Mouse (Mus musculus): ENCODE results near the gene Hist1h2ac. TPM values are rescaled to one million over a fixed set of nuclear protein-coding genes. Genes with fewer than 3 reads are reported as not detected.
"Not testable (repeated sequence)": the region's sequence is repeated elsewhere in the genome, so short reads cannot be mapped to it uniquely, and the experiment has no call there.

Hist1h2ac gene
- 2.2 and 2.3 TPM in 2 replicates for polyA plus RNA-seq (2015; fragmentation: Nextera tagmentation; extraction: Ambion mirVana)

DNA sequence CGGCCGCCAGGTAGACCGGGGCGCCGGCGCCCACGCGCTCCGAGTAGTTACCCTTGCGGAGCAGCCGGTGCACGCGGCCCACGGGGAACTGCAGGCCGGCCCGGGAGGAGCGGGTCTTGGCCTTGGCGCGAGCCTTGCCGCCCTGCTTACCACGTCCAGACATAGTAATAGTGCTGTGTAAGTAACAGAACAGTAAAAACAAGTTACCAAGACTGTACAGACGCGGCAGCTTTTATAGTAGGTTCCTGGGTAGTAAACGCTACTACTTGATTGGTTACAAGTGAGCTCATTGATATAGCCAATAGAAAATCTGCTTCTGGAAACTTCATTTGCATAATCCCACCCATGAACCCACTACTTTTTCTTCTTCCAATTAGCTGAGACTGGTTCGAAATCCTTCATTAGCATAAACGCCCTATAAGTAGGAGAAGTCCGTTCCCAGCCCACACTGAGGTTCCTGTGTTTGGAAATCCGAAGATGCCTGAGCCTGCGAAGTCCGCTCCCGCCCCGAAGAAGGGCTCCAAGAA, at the start of gene Hist1h2ac, which contains the start of gene Hist1h2bc:
TSS of gene Hist1h2ac (minus strand) at position 194 of the 527 bp plus-strand sequence.
TSS of gene Hist1h2bc (plus strand) at position 445 of the 527 bp plus-strand sequence.
- no peaks in the 10 kb centered on the region for H3K9me3 ChIP-seq (ENCODE audit: control insufficient read depth, low read length)
- H3K4me3 ChIP-seq (ENCODE audit: low read length): peak within 1 kb of the TSS; percentile 57
- peak within 1 kb of the TSS; percentile 69 for H3K9ac ChIP-seq (ENCODE audit: low read length)
- H3K27ac ChIP-seq (ENCODE audit: low read length): peak within 1 kb of the TSS; percentile 99
- ATAC-seq (ENCODE audit: low read depth): peak; percentile 98
- no peaks in the 10 kb centered on the region for H3K27me3 ChIP-seq (ENCODE audit: control insufficient read depth, insufficient read depth, low read depth, low read length)
- H3K4me1 ChIP-seq (replicated peaks; ENCODE audit: control insufficient read depth, insufficient read depth, low read length): peaks cover 8% of the 10 kb centered on the region; the same call in 1 of the 2 replicates
- no peaks in the 10 kb centered on the region for H3K36me3 ChIP-seq (ENCODE audit: control insufficient read depth, insufficient read depth, low read length)
- peak within 1 kb of the TSS; percentile 81 for H3K4me2 ChIP-seq (ENCODE audit: low read depth, low read length)
- WGBS: under 1% methylated on average over 29 of the region's 32 CpGs

DNA sequence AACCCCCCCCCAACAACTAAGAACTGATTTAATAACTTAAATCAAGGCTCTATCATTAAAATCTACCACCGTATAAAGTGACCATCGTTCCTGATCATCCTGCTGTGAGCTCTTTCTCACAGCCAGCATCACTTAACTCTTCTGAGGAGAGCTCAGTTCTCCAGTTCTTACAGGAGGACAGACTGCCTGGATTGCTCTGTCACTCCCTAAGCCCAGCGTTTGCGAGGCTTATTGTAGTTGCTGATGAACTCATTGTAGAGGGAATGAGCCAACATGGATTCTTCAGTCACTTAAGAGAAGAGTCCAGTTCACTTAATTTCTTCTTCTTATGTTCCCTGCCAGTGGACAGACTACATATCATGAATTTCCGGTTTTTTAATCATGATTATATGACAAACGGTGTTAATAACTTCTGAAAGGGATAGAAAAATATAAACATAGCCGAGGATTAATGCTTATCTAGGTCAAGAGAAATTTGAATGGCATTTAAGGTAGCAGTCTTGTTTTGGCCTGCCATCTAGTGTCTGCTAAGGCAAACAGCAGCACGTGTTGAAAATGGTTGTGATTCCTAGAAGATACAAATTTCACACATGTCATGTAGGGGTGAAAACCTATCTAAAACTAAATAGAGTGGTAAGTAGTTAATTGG, 48.5 kb upstream of the Hist1h2ac start:
- H3K4me3 ChIP-seq (ENCODE audit: low read length): no peak overlapping the region
- H3K36me3 ChIP-seq (ENCODE audit: control insufficient read depth, insufficient read depth, low read length): no peaks in the 10 kb centered on the region
- no peaks in the 10 kb centered on the region for H3K27me3 ChIP-seq (ENCODE audit: control insufficient read depth, insufficient read depth, low read depth, low read length)
- no peak overlapping the region for H3K4me2 ChIP-seq (ENCODE audit: low read depth, low read length)
- no peaks in the 10 kb centered on the region for H3K9me3 ChIP-seq (ENCODE audit: control insufficient read depth, low read length)
- WGBS: 22% methylated on average over 8 of the region's 8 CpGs
- no peak for ATAC-seq (ENCODE audit: low read depth)
- no peak overlapping the region for H3K9ac ChIP-seq (ENCODE audit: low read length)
- no peaks in the 10 kb centered on the region for H3K4me1 ChIP-seq (replicated peaks; ENCODE audit: control insufficient read depth, insufficient read depth, low read length)
- H3K27ac ChIP-seq (ENCODE audit: low read length): no peak overlapping the region

DNA sequence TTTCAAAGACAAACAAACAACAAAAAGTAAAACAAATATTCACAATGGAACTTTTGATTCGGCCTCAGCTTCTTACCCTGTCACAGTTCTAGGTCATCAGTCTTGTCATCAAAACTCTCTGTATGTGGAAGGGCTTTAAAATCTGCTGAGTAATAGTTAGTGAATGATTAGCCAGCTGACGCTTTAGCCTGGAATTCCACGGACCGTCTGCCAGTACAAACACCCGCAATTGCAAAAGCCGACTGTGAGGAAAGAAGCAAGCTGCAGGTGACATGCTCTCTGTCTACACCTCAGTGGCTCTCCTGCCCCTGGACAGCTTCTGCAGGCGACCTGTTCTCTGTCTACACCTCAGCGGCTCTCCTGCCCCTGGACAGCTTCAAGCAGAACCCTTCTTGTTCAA, 46.7 kb upstream of the Hist1h2ac start:
- ATAC-seq (ENCODE audit: low read depth): peak; percentile 55; the same call in 1 of the 2 replicates
- no peak overlapping the region for H3K27ac ChIP-seq (ENCODE audit: low read length)
- no peaks in the 10 kb centered on the region for H3K27me3 ChIP-seq (ENCODE audit: control insufficient read depth, insufficient read depth, low read depth, low read length)
- H3K4me3 ChIP-seq (ENCODE audit: low read length): no peak overlapping the region
- no peak overlapping the region for H3K9ac ChIP-seq (ENCODE audit: low read length)
- no peaks in the 10 kb centered on the region for H3K36me3 ChIP-seq (ENCODE audit: control insufficient read depth, insufficient read depth, low read length)
- H3K9me3 ChIP-seq (ENCODE audit: control insufficient read depth, low read length): no peaks in the 10 kb centered on the region
- 20% methylated on average over 8 of the region's 8 CpGs for WGBS
- H3K4me2 ChIP-seq (ENCODE audit: low read depth, low read length): no peak overlapping the region
- no peaks in the 10 kb centered on the region for H3K4me1 ChIP-seq (replicated peaks; ENCODE audit: control insufficient read depth, insufficient read depth, low read length)

DNA sequence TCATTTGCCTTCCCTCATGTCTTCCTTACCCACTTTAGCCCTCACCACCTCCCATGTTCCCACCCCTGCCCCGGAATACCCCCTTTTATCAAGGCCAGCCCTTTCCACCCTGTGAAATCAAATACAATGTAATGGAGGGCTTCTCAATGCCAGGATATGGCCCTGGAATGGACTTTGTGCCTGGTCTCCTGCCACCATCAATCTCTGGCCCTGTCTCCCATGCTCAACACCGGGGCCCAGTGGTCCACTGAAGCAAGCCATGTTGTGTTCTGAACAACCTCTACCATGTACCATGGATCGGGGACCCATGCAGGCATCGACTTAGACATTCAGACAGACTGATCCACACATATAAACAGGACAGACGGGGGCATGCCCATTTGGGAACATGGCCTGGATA, 46.0 kb upstream of the Hist1h2ac start:
- WGBS: 94% methylated on average over 5 of the region's 5 CpGs
- no peaks in the 10 kb centered on the region for H3K27me3 ChIP-seq (ENCODE audit: control insufficient read depth, insufficient read depth, low read depth, low read length)
- H3K4me1 ChIP-seq (replicated peaks; ENCODE audit: control insufficient read depth, insufficient read depth, low read length): no peaks in the 10 kb centered on the region
- no peak overlapping the region for H3K4me3 ChIP-seq (ENCODE audit: low read length)
- H3K9ac ChIP-seq (ENCODE audit: low read length): no peak overlapping the region
- H3K27ac ChIP-seq (ENCODE audit: low read length): no peak overlapping the region
- no peak overlapping the region for H3K4me2 ChIP-seq (ENCODE audit: low read depth, low read length)
- no peaks in the 10 kb centered on the region for H3K9me3 ChIP-seq (ENCODE audit: control insufficient read depth, low read length)
- no peaks in the 10 kb centered on the region for H3K36me3 ChIP-seq (ENCODE audit: control insufficient read depth, insufficient read depth, low read length)
- ATAC-seq (ENCODE audit: low read depth): no peak

DNA sequence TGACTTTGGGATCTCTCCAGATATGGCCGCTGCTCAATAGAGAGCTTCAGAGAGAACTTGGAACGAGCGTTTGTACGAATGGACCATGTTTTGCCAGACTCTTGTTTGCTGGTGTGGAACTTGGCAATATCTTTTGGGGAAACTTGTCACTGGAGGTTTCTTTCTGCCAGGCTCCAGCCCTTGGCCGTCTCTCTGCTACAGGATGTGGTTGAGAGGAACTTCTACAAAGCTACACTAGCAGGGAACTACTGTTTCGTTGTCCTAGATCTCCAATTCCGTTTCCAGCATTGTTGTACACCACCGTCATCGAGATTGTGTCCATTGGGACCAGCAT, 45.4 kb upstream of the Hist1h2ac start:
- Histone ChIP-seq H3K4me3 (ENCODE audit: low read length) (no peak overlapping the region), H3K9ac (ENCODE audit: low read length) (no peak overlapping the region), H3K27ac (ENCODE audit: low read length) (no peak overlapping the region), H3K4me1 (replicated peaks; ENCODE audit: control insufficient read depth, insufficient read depth, low read length) (no peaks in the 10 kb centered on the region), H3K4me2 (ENCODE audit: low read depth, low read length) (no peak overlapping the region), H3K9me3 (ENCODE audit: control insufficient read depth, low read length) (no peaks in the 10 kb centered on the region), H3K36me3 (ENCODE audit: control insufficient read depth, insufficient read depth, low read length) (no peaks in the 10 kb centered on the region), H3K27me3 (ENCODE audit: control insufficient read depth, insufficient read depth, low read depth, low read length) (no peaks in the 10 kb centered on the region)
- ATAC-seq (ENCODE audit: low read depth): no peak
- 83% methylated on average over 9 of the region's 9 CpGs for WGBS

DNA sequence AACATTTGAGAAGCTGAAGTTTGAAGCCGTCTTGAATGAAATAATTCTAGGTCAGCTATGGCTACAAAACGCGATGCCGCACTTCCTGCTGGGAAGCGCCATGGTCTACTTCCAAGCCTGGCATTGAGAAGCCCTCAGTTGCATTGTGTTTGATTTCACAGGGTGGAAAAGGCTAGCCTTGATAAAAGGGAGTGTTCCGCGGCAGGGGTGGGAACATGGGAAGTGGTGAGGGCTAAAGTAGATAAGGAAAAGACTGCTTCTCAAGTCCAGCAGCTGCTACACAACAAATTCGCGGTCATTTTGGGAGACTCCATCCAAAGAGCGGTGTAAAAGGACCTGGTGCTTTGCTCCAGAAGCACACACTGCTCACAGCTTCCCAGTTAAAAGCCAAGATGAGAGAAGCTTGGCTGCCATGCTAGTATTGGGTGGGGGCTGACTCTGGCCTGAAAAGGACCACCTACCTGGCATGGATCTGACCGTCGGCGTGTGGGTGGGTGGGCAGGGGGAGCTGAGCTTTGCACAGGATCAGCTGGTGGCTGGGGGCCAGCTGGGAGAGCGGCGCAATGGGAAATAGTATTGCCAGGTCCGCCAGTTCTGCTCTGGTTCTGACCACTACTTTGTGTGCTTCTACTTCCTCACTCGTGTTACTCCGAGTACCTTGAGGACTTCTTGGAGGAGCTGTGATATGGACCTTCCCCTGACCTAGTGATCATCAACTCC, 44.9 kb upstream of the Hist1h2ac start:
- Histone ChIP-seq H3K4me3 (ENCODE audit: low read length) (no peak overlapping the region), H3K36me3 (ENCODE audit: control insufficient read depth, insufficient read depth, low read length) (no peaks in the 10 kb centered on the region), H3K4me2 (ENCODE audit: low read depth, low read length) (no peak overlapping the region), H3K27me3 (ENCODE audit: control insufficient read depth, insufficient read depth, low read depth, low read length) (no peaks in the 10 kb centered on the region), H3K9ac (ENCODE audit: low read length) (no peak overlapping the region), H3K4me1 (replicated peaks; ENCODE audit: control insufficient read depth, insufficient read depth, low read length) (no peaks in the 10 kb centered on the region), H3K27ac (ENCODE audit: low read length) (no peak overlapping the region), H3K9me3 (ENCODE audit: control insufficient read depth, low read length) (no peaks in the 10 kb centered on the region)
- 85% methylated on average over 18 of the region's 18 CpGs for WGBS
- ATAC-seq (ENCODE audit: low read depth): no peak

DNA sequence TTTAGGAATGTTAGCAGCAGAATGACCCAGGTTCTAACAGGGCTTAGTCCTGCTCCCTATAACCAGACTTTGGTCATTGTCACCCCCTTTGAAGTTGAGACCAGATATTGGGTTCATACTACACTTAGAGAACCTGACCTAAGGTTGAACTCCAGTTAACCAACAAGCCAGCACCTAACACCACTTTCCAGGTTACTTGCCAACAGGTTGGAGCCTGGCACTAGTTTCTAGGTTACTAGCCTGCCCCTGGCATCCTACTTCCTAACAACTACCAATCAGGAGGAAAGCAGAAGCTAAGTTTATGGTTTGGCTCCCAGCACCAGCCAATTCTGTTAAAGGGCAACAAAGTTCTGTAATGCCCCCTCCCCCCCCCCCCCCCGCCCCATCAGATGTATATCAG, 41.5 kb upstream of the Hist1h2ac start:
- Histone ChIP-seq H3K4me3 (ENCODE audit: low read length) (no peak overlapping the region), H3K9ac (ENCODE audit: low read length) (no peak overlapping the region), H3K4me2 (ENCODE audit: low read depth, low read length) (no peak overlapping the region), H3K27ac (ENCODE audit: low read length) (no peak overlapping the region), H3K9me3 (ENCODE audit: control insufficient read depth, low read length) (no peaks in the 10 kb centered on the region), H3K36me3 (ENCODE audit: control insufficient read depth, insufficient read depth, low read length) (no peaks in the 10 kb centered on the region), H3K4me1 (replicated peaks; ENCODE audit: control insufficient read depth, insufficient read depth, low read length) (no peaks in the 10 kb centered on the region), H3K27me3 (ENCODE audit: control insufficient read depth, insufficient read depth, low read depth, low read length) (no peaks in the 10 kb centered on the region)
- ATAC-seq (ENCODE audit: low read depth): no peak
- WGBS: no CpG with 5 or more reads among the region's 1 CpGs

DNA sequence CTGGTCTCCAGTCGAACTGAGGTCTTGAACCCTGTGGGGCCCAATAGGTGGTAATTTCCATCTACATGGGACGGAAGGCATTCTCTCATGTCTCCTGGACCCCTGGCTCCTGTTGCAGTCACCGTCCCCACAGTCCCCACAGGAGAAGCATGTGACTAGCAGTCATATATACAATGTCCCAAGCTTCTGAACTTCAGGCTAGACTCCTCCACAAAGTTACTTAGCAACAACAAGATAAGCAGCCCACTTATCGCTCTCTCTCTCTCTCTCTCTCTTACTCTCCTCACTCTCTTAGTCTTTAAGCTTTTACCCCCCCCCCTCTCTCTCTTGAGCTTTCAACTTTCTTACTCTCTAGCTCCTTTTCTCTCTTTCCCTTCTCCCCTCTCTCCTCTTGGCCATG, 40.5 kb upstream of the Hist1h2ac start:
- H3K36me3 ChIP-seq (ENCODE audit: control insufficient read depth, insufficient read depth, low read length): no peaks in the 10 kb centered on the region
- WGBS: 41% methylated on average over 4 of the region's 4 CpGs
- H3K9ac ChIP-seq (ENCODE audit: low read length): no peak overlapping the region
- no peaks in the 10 kb centered on the region for H3K27me3 ChIP-seq (ENCODE audit: control insufficient read depth, insufficient read depth, low read depth, low read length)
- no peaks in the 10 kb centered on the region for H3K4me1 ChIP-seq (replicated peaks; ENCODE audit: control insufficient read depth, insufficient read depth, low read length)
- H3K9me3 ChIP-seq (ENCODE audit: control insufficient read depth, low read length): no peaks in the 10 kb centered on the region
- H3K27ac ChIP-seq (ENCODE audit: low read length): no peak overlapping the region
- no peak overlapping the region for H3K4me2 ChIP-seq (ENCODE audit: low read depth, low read length)
- no peak overlapping the region for H3K4me3 ChIP-seq (ENCODE audit: low read length)
- ATAC-seq (ENCODE audit: low read depth): peak; percentile 70

DNA sequence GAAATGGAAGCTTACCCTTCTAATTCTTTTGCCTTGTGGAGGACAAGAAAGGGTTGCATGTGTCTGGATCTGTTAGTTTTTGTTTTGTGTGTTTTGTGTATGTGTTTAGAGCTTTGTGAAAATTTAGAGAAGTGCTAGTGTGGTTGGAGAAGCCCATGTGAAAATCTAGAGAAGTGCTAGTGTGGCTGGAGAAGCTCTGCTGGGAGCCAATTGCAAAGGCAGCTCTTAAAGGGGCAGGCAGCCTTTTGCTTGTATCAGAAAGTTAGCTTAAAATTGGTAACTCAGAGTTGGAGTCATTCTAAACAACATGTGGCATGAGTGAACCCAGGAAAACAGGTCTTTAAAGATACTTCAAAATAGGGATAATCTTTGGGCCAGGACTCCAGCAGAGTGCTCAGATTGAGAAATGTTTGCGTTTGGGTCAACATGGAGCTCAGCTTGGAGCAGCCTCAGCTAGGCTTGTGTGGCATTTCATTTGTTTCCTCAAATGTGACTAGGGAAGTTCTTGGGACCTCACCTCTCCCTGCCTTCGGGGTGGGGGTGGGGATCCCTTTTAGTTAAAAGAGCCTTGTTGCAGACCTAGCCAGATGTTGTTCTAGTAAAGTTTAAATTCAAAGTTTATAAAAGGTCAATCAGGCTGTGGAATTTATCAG, 34.0 kb upstream of the Hist1h2ac start:
- H3K9me3 ChIP-seq (ENCODE audit: control insufficient read depth, low read length); H3K4me1 ChIP-seq (replicated peaks; ENCODE audit: control insufficient read depth, insufficient read depth, low read length); H3K36me3 ChIP-seq (ENCODE audit: control insufficient read depth, insufficient read depth, low read length); H3K9ac ChIP-seq (ENCODE audit: low read length); H3K4me3 ChIP-seq (ENCODE audit: low read length); ATAC-seq (ENCODE audit: low read depth); H3K27me3 ChIP-seq (ENCODE audit: control insufficient read depth, insufficient read depth, low read depth, low read length); H3K27ac ChIP-seq (ENCODE audit: low read length); H3K4me2 ChIP-seq (ENCODE audit: low read depth, low read length): not testable (repeated sequence)
- WGBS: 10% methylated on average over 2 of the region's 2 CpGs
